Mouse (Mus musculus) ES-Bruce4 (cell line): ENCODE results near the gene 1700001L19Rik.

ENCODE experiments used
- CTCF ChIP-seq: IDR thresholded peaks from one replicate; pipeline ENCODE4 v1.8.1; 2011; ENCODE audit warnings: low read depth, low read length
- EP300 ChIP-seq: IDR thresholded peaks from 2 replicates; pipeline ENCODE4 v1.6.1; 2011; ENCODE audit warnings: low read depth, low read length; ENCODE audit not compliant: insufficient read depth

DNA sequence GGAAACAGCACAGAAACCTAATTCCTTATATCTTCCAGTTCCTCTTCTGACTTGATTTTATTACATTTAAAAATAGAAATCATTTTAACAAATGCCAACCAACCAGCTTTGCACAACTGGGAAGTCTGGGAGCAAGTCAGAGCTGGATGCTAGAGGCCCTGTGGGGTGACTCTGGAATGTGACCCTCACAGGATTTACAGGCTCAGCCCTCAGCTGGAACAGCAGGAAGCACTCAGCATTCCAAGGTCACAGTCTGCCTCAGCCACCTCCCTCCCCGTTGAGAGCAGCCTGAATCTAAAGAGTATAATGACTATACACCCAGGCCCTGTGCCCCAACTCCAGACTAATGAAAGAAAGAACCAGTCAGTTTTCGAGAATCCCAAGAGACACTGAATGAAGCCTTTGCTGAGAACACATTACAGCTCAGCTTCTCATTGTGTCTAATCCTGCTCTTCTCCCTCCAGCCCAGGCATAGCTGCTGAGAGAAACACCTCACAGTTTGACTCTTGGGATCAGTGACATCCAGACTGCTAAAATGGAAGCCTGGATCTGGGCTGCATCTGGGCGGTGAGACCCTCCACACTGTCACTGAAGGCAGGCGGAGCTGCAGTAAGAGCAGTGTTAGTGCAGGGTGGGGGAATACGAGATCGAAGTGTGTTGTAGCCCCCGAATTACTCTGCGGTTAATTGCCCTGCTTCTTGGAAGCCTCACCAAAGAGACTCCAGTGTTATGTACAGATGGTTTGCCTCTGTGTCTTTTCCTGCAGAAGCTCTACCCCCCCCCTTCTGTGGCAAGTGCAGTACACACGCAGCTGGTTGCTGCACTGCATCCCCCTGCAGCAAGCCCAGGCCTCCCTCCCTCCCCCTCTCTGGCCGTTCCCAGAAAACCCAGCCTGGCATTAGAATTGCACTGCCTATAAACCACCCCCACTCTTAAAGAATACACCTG, 24.0 kb upstream of the 1700001L19Rik start:
- TF ChIP-seq CTCF (no peak), EP300 (peak; percentile 79)
